Mouse (Mus musculus) layer of hippocampus, adult 8-10 months (tissue): ENCODE measurements around the gene 1500011B03Rik. TPM values are rescaled to one million over a fixed set of nuclear protein-coding genes. Genes with fewer than 3 reads are reported as not detected.

ENCODE experiments used
- microRNA-seq, 2 experiments: library from miRNA; unstranded; fragments of <30 nt; microRNA quantifications; one replicate each; pipeline ENCODE4 v1.2.0; 2022
- total RNA-seq, 4 experiments: library from RNA; stranded (reverse); gene quantifications; 2 replicates each; pipeline ENCODE4 v1.2.4; 2022

The 1500011B03Rik gene
- total RNA-seq, 4 experiments from 2014 or later, result 133 to 155 (median 137) TPM

Small RNA genes lying within 50 kb of the gene (microRNA-seq; reads per million reads assigned to microRNA genes)
- gene Mir6240, result 5.8 to 8.9 reads per million in 2 experiments

Other genes starting within 250 kb of the 1500011B03Rik start
- gene Trpv4, start 165.0 kb downstream of the 1500011B03Rik start, total RNA-seq, result 1 to 10 TPM; 1.6 to 2.5 (median 1.9) TPM
- gene Gltp, start 132.5 kb downstream of the 1500011B03Rik start, total RNA-seq, result 10 to 100 TPM; 26.3 to 46.1 (median 33.8) TPM
- gene Tchp, start 115.7 kb downstream of the 1500011B03Rik start, total RNA-seq, result 10 to 100 TPM; 15.9 to 19.7 (median 17.2) TPM
- gene Ankrd13a, start 48.8 kb downstream of the 1500011B03Rik start, total RNA-seq, result 10 to 100 TPM; 39.6 to 51.4 (median 47.0) TPM
- 10 to 100 TPM; 51.1 to 61.4 (median 55.3) TPM for gene Git2, start 48.0 kb downstream of the 1500011B03Rik start, total RNA-seq
- not detected for gene 4930519G04Rik, start 30.2 kb upstream of the 1500011B03Rik start, total RNA-seq
- gene Gm9936, start 35.2 kb upstream of the 1500011B03Rik start, total RNA-seq, result under 1 TPM; 0.61 to 0.98 (median 0.82) TPM
- gene Oasl2, start 73.5 kb upstream of the 1500011B03Rik start, total RNA-seq, result 1 to 10 TPM; 1.3 to 9.8 (median 4.7) TPM
- gene Oasl1, start 99.8 kb upstream of the 1500011B03Rik start, total RNA-seq, result 1 to 10 TPM in 1 of 4 experiments, under 1 TPM in 1, not detected in 2; 0.80 to 1.1 TPM
- gene 2210016L21Rik, start 118.7 kb upstream of the 1500011B03Rik start, total RNA-seq, result 100 to 1,000 TPM; 183 to 208 (median 204) TPM
- gene Hnf1a, start 147.6 kb upstream of the 1500011B03Rik start, total RNA-seq, result not detected
- 10 to 100 TPM; 71.6 to 80.6 (median 77.4) TPM for gene Sppl3, start 187.7 kb upstream of the 1500011B03Rik start, total RNA-seq